11 mouse cellular contexts compared by ENCODE assay signal in the genomic region with DNA sequence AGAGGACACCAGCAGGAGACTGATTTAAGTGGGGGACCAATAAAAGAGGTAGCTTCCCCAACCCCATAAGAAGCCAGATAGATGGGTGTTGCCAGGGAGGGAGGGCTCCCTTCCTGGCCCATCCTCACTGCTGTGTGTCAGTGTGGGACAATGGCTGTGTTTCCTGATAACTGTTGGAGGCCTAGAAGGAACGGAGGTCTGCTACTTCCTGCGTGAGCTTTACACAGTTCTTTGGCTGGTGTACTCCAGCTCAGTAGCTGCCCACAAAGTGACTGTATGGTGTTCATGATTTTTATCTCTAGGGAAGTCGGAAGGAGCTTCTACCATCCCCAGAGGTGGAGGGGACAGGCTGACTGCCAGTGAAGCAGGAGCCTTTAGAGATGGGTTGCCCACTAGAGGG. TPM values are rescaled to one million over a fixed set of nuclear protein-coding genes. Genes with fewer than 3 reads are reported as not detected.
DNase-seq lines count a peak whose midpoint lies in the region; ATAC-seq and TF ChIP-seq lines count a peak whose summit lies in the region.
"Had no signal": no experiment of that assay in that cellular context is flagged by ENCODE, and none has a peak within 500 bp of the region (broad histone marks: within the 10 kb centered on the region; RNA-seq: fewer than 3 reads in every experiment).

No protein-coding gene starts in this region.

- no peak overlapping the region for H3K4me2 ChIP-seq in heart, postnatal 0 days (ENCODE audit: low read depth, low read length)
- no peak overlapping the region for H3K4me2 ChIP-seq in heart, embryonic 12.5 days
- no peak overlapping the region for H3K4me2 ChIP-seq in limb, embryonic 15.5 days
- H3K4me2 ChIP-seq: hindbrain, embryonic 13.5 days had no signal

- ATAC-seq in heart, postnatal 0 days (ENCODE audit: insufficient read depth, low read depth): no peak
- no peak for ATAC-seq in heart, embryonic 12.5 days (ENCODE audit: insufficient number of reproducible peaks, low FRiP score)
- ATAC-seq in G1E (ENCODE audit: extremely low read depth, insufficient number of reproducible peaks, low FRiP score, poor library complexity, severe bottlenecking): peak; percentile 63
- no peak for ATAC-seq in limb, embryonic 15.5 days (ENCODE audit: insufficient number of reproducible peaks, low FRiP score, low TSS enrichment, low read depth)

- H3K27ac ChIP-seq in heart, postnatal 0 days (ENCODE audit: low read depth): peak overlapping the region; percentile 65
- H3K27ac ChIP-seq in heart, embryonic 12.5 days (ENCODE audit: poor library complexity, severe bottlenecking): no peak overlapping the region
- peak overlapping the region; percentile 40 for H3K27ac ChIP-seq in limb, embryonic 15.5 days
- H3K27ac ChIP-seq: hindbrain, embryonic 13.5 days had no signal

- TF ChIP-seq EP300 in heart, postnatal 0 days (IDR thresholded peaks at IDR 0.05; ENCODE audit: low read depth): no peak

- no peak overlapping the region for H3K9ac ChIP-seq in heart, postnatal 0 days (replicated peaks; ENCODE audit: low read depth, low read length)
- H3K9ac ChIP-seq in heart, embryonic 12.5 days: no peak overlapping the region
- no peak overlapping the region for H3K9ac ChIP-seq in limb, embryonic 15.5 days
- H3K9ac ChIP-seq: hindbrain, embryonic 13.5 days had no signal

- no peaks in the 10 kb centered on the region for H3K27me3 ChIP-seq in heart, postnatal 0 days (ENCODE audit: control insufficient read depth, insufficient read depth, low read length)
- H3K27me3 ChIP-seq in heart, embryonic 12.5 days (replicated peaks): no peaks in the 10 kb centered on the region
- peaks cover 6% of the 10 kb centered on the region for H3K27me3 ChIP-seq in G1E (ENCODE audit: insufficient read depth, low read length)
- no peaks in the 10 kb centered on the region for H3K27me3 ChIP-seq in limb, embryonic 15.5 days
- H3K27me3 ChIP-seq: hindbrain, embryonic 13.5 days had no signal

- no peak for TF ChIP-seq CTCF in heart, postnatal 0 days (IDR thresholded peaks at IDR 0.05; ENCODE audit: low read depth)
- TF ChIP-seq CTCF in G1E (IDR thresholded peaks at IDR 0.05; ENCODE audit: low read depth, low read length): no peak

- no peaks in the 10 kb centered on the region for H3K36me3 ChIP-seq in heart, postnatal 0 days (replicated peaks; ENCODE audit: control insufficient read depth, insufficient read depth, low read length)
- no peaks in the 10 kb centered on the region for H3K36me3 ChIP-seq in heart, embryonic 12.5 days
- no peaks in the 10 kb centered on the region for H3K36me3 ChIP-seq in G1E (replicated peaks)
- H3K36me3 ChIP-seq in limb, embryonic 15.5 days: no peaks in the 10 kb centered on the region
- H3K36me3 ChIP-seq: hindbrain, embryonic 13.5 days had no signal

- H3K4me1 ChIP-seq in heart, postnatal 0 days (ENCODE audit: control insufficient read depth, insufficient read depth): peaks cover 14% of the 10 kb centered on the region
- H3K4me1 ChIP-seq in heart, embryonic 12.5 days (replicated peaks): peaks cover 41% of the 10 kb centered on the region
- peaks cover 69% of the 10 kb centered on the region for H3K4me1 ChIP-seq in G1E (ENCODE audit: insufficient read depth, low read depth, low read length)
- H3K4me1 ChIP-seq in limb, embryonic 15.5 days: peaks cover 37% of the 10 kb centered on the region

- no peak for DNase-seq in heart, postnatal 0 days (ENCODE audit: low spot score)
- DNase-seq in 416B (ENCODE audit: low read depth): peak; percentile 93
- peak; percentile 41 for DNase-seq in G1E (ENCODE audit: low spot score)
- DNase-seq in cerebellum, adult 11 months: no peak
- DNase-seq in cerebellum, postnatal 14 days: no peak
- DNase-seq: cerebellum, postnatal 36 days; kidney, postnatal 10 days; thymus, postnatal 36 days had no signal

- no peak overlapping the region for H3K4me3 ChIP-seq in heart, postnatal 0 days (ENCODE audit: low read depth, low read length)
- H3K4me3 ChIP-seq in heart, embryonic 12.5 days: no peak overlapping the region
- peak overlapping the region; percentile 21; the same call in 1 of the 2 replicates for H3K4me3 ChIP-seq in G1E (ENCODE audit: low read depth, low read length)
- H3K4me3 ChIP-seq in limb, embryonic 15.5 days: no peak overlapping the region
- H3K4me3 ChIP-seq: hindbrain, embryonic 13.5 days had no signal

- no peaks in the 10 kb centered on the region for H3K9me3 ChIP-seq in heart, postnatal 0 days (replicated peaks; ENCODE audit: control insufficient read depth, low read length)
- H3K9me3 ChIP-seq in heart, embryonic 12.5 days (replicated peaks): no peaks in the 10 kb centered on the region
- H3K9me3 ChIP-seq in G1E (replicated peaks): no peaks in the 10 kb centered on the region
- H3K9me3 ChIP-seq in limb, embryonic 15.5 days: no peaks in the 10 kb centered on the region
- H3K9me3 ChIP-seq: hindbrain, embryonic 13.5 days had no signal

- WGBS in heart, postnatal 0 days: 45% methylated on average over 3 of the region's 3 CpGs
- 39% methylated on average over 3 of the region's 3 CpGs for WGBS in heart, embryonic 12.5 days
- WGBS in limb, embryonic 15.5 days: 69% methylated on average over 3 of the region's 3 CpGs

RNA-seq across cellular contexts. Expression of a gene that starts 5.2 kb away (rescaled TPM):
- 444 and 493 TPM in 2 replicates for total RNA-seq in heart, postnatal 0 days (2014; rRNA removed; ENCODE audit: low replicate concordance)
- polyA plus RNA-seq in heart, postnatal 0 days (2015; fragmentation: Nextera tagmentation; extraction: Ambion mirVana): 294 and 303 TPM in 2 replicates
- 624 and 643 TPM in 2 replicates for polyA plus RNA-seq in heart, embryonic 12.5 days (2016; fragmentation: Nextera tagmentation; extraction: Ambion mirVana)
- total RNA-seq in G1E (2014; fragmentation: Nextera tagmentation): 869 and 984 TPM in 2 replicates
- 631 and 707 TPM in 2 replicates for total RNA-seq in G1E (2017)
- polyA plus RNA-seq in G1E (2012): 399 and 562 TPM in 2 replicates
- 569 and 579 TPM in 2 replicates for polyA plus RNA-seq in limb, embryonic 15.5 days (2015; fragmentation: Nextera tagmentation; extraction: Ambion mirVana)

Comparison
In these comparisons a context has a peak if more than half of its experiments do, and no peak if none do; other contexts are left out.
1. DNase-seq: peak in 416B (single experiment) and G1E (single experiment); none in heart, postnatal 0 days (single experiment), cerebellum, adult 11 months (single experiment) and cerebellum, postnatal 14 days (0 of 2).